Mouse (Mus musculus): Measurements from ENCODE around the gene Osbpl6. TPM values are rescaled to one million over a fixed set of nuclear protein-coding genes. Genes with fewer than 3 reads are reported as not detected.

Osbpl6 gene
- polyA plus RNA-seq, 1 experiment, result 7.1 TPM

DNA sequence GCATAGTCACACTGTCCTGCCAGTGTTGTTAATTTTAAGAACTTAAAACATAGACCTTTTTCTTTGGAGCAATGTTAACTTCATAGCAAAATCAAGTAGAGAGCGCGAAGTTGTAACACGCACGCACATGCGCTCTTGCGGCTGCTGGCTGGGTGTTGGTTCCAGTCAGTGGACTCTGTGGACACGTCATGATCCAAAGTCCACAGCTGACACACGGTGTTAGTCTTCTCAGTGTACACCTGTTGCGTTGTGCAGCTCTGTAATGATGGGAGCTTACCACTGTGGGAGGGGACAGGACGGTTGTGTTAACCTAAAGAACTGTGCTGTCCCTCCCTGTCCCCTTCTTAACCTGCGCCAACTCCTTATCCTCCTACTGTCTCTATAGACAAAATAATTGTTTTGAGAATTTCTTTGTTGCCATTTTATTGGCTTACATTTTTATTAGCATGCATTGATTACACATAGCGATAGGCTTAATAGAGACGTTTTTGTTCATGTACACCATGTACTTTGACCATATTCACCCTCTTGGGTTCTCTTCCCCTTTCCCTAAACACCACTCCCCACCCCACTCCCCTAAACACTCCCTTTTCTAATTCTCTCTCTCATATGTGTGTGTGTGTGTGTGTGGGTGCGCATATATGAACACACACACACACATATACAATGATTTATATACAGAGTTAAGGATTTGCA is 11.3 kb downstream of the Osbpl6 start:
- TF ChIP-seq CTCF (IDR thresholded peaks at IDR 0.05; ENCODE audit: borderline replicate concordance, control insufficient read depth, extremely low read depth, insufficient read depth, low read length, poor library complexity), result no peak
- no peak for TF ChIP-seq POLR2A (IDR thresholded peaks at IDR 0.05; ENCODE audit: control insufficient read depth, extremely low read depth, insufficient read depth, low read length, poor library complexity)
- 96% methylated on average over 14 of the region's 14 CpGs for WGBS
- Histone ChIP-seq H3K27me3 (ENCODE audit: control insufficient read depth, insufficient read depth, low read length) (no peaks in the 10 kb centered on the region), H3K27ac (ENCODE audit: control insufficient read depth, insufficient read depth, low read length) (no peak overlapping the region), H3K36me3 (ENCODE audit: control insufficient read depth, insufficient read depth, low read length) (no peaks in the 10 kb centered on the region), H3K4me3 (ENCODE audit: control insufficient read depth, insufficient read depth, low read length) (no peak overlapping the region), H3K4me1 (replicated peaks; ENCODE audit: control insufficient read depth, insufficient read depth, low read length) (no peaks in the 10 kb centered on the region)
- DNase-seq, result no peak

- H3K4me1 ChIP-seq (replicated peaks; ENCODE audit: control insufficient read depth, insufficient read depth, low read length), result no peaks in the 10 kb centered on the region
- WGBS, result 94% methylated on average over 3 of the region's 3 CpGs
Measured at GRCm38 (mm10) chr2:76418142-76418518, 11.8 kb downstream of the Osbpl6 start.

DNA sequence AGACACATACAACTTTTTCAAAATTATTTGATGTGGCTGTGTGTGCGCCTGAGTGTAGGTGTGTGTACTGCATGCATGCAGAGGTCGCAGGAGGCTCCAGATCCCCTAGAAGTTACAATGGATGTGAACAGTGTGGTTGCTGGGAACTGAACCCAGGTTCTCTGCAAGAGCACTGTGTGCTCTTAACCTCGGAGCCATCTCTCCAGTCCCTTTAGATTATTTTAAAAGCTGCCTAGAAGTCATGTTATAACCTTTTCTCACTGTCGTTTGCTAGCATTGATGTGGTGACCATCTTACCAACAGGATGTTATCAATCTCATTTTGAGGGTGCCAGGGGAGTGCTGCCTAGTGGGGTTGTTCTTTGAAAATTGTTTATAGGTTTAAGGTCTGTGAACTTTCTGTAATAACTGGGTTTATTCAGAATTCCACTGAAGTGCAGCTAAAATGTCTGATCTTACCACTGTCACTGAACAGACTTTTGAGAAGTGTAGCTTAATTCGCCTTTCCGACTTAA is 15.2 kb downstream of the Osbpl6 start:
- H3K4me3 ChIP-seq (ENCODE audit: control insufficient read depth, insufficient read depth, low read length), result no peak overlapping the region
- DNase-seq, result no peak
- 52% methylated on average over 6 of the region's 6 CpGs for WGBS
- no peak overlapping the region for H3K27ac ChIP-seq (ENCODE audit: control insufficient read depth, insufficient read depth, low read length)
- H3K36me3 ChIP-seq (ENCODE audit: control insufficient read depth, insufficient read depth, low read length), result no peaks in the 10 kb centered on the region
- TF ChIP-seq CTCF (IDR thresholded peaks at IDR 0.05; ENCODE audit: borderline replicate concordance, control insufficient read depth, extremely low read depth, insufficient read depth, low read length, poor library complexity) (no peak), POLR2A (IDR thresholded peaks at IDR 0.05; ENCODE audit: control insufficient read depth, extremely low read depth, insufficient read depth, low read length, poor library complexity) (no peak)
- H3K27me3 ChIP-seq (ENCODE audit: control insufficient read depth, insufficient read depth, low read length), result no peaks in the 10 kb centered on the region
- no peaks in the 10 kb centered on the region for H3K4me1 ChIP-seq (replicated peaks; ENCODE audit: control insufficient read depth, insufficient read depth, low read length)

More at GRCm38 (mm10) chr2:76418142-76418518, 11.8 kb downstream of the Osbpl6 start:
- Histone ChIP-seq H3K27ac (ENCODE audit: control insufficient read depth, insufficient read depth, low read length) (no peak overlapping the region), H3K4me3 (ENCODE audit: control insufficient read depth, insufficient read depth, low read length) (no peak overlapping the region), H3K27me3 (ENCODE audit: control insufficient read depth, insufficient read depth, low read length) (no peaks in the 10 kb centered on the region), H3K36me3 (ENCODE audit: control insufficient read depth, insufficient read depth, low read length) (no peaks in the 10 kb centered on the region)
- TF ChIP-seq POLR2A (IDR thresholded peaks at IDR 0.05; ENCODE audit: control insufficient read depth, extremely low read depth, insufficient read depth, low read length, poor library complexity) (no peak), CTCF (IDR thresholded peaks at IDR 0.05; ENCODE audit: borderline replicate concordance, control insufficient read depth, extremely low read depth, insufficient read depth, low read length, poor library complexity) (no peak)
- DNase-seq, result no peak

DNA sequence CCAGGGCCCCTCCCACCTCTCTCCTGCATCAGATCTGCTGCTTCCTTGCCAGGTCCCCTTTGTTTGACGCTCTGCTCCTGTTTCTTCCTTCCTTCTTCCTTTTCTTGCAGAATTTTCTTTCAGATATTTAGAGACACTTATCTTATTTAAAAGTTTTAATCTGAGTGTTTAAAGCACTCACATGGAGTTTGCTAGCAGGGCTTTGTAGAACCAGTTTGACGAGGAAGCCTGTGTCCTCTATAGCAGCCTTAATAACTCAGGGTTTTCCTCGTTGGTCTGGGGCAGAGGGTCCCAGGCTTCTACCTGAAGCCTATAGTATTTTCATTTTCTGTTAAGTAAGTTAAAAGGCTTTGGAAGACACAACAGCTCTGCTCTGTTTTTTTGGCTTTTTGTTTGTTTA is 20.5 kb downstream of the Osbpl6 start:
- WGBS, result 71% methylated on average over 3 of the region's 3 CpGs
- H3K27me3 ChIP-seq (ENCODE audit: control insufficient read depth, insufficient read depth, low read length), result no peaks in the 10 kb centered on the region
- no peak overlapping the region for H3K4me3 ChIP-seq (ENCODE audit: control insufficient read depth, insufficient read depth, low read length)
- no peaks in the 10 kb centered on the region for H3K36me3 ChIP-seq (ENCODE audit: control insufficient read depth, insufficient read depth, low read length)
- no peak for DNase-seq
- no peak overlapping the region for H3K27ac ChIP-seq (ENCODE audit: control insufficient read depth, insufficient read depth, low read length)
- no peaks in the 10 kb centered on the region for H3K4me1 ChIP-seq (replicated peaks; ENCODE audit: control insufficient read depth, insufficient read depth, low read length)
- no peak for TF ChIP-seq POLR2A (IDR thresholded peaks at IDR 0.05; ENCODE audit: control insufficient read depth, extremely low read depth, insufficient read depth, low read length, poor library complexity)
- no peak for TF ChIP-seq CTCF (IDR thresholded peaks at IDR 0.05; ENCODE audit: borderline replicate concordance, control insufficient read depth, extremely low read depth, insufficient read depth, low read length, poor library complexity)

- no peak overlapping the region for H3K27ac ChIP-seq (ENCODE audit: control insufficient read depth, insufficient read depth, low read length)
- DNase-seq, result no peak
- no peaks in the 10 kb centered on the region for H3K36me3 ChIP-seq (ENCODE audit: control insufficient read depth, insufficient read depth, low read length)
- no peaks in the 10 kb centered on the region for H3K4me1 ChIP-seq (replicated peaks; ENCODE audit: control insufficient read depth, insufficient read depth, low read length)
- TF ChIP-seq CTCF (IDR thresholded peaks at IDR 0.05; ENCODE audit: borderline replicate concordance, control insufficient read depth, extremely low read depth, insufficient read depth, low read length, poor library complexity), result no peak
- 57% methylated on average over 3 of the region's 3 CpGs for WGBS
- no peak overlapping the region for H3K4me3 ChIP-seq (ENCODE audit: control insufficient read depth, insufficient read depth, low read length)
- no peaks in the 10 kb centered on the region for H3K27me3 ChIP-seq (ENCODE audit: control insufficient read depth, insufficient read depth, low read length)
Measured at GRCm38 (mm10) chr2:76429318-76429717, 23.0 kb downstream of the Osbpl6 start.

- Histone ChIP-seq H3K4me1 (replicated peaks; ENCODE audit: control insufficient read depth, insufficient read depth, low read length) (no peaks in the 10 kb centered on the region), H3K4me3 (ENCODE audit: control insufficient read depth, insufficient read depth, low read length) (no peak overlapping the region), H3K36me3 (ENCODE audit: control insufficient read depth, insufficient read depth, low read length) (no peaks in the 10 kb centered on the region), H3K27me3 (ENCODE audit: control insufficient read depth, insufficient read depth, low read length) (no peaks in the 10 kb centered on the region), H3K27ac (ENCODE audit: control insufficient read depth, insufficient read depth, low read length) (no peak overlapping the region)
- WGBS, result 87% methylated on average over 5 of the region's 5 CpGs
- DNase-seq, result no peak
- no peak for TF ChIP-seq POLR2A (IDR thresholded peaks at IDR 0.05; ENCODE audit: control insufficient read depth, extremely low read depth, insufficient read depth, low read length, poor library complexity)
- no peak for TF ChIP-seq CTCF (IDR thresholded peaks at IDR 0.05; ENCODE audit: borderline replicate concordance, control insufficient read depth, extremely low read depth, insufficient read depth, low read length, poor library complexity)
Measured at GRCm38 (mm10) chr2:76429855-76430254, 23.5 kb downstream of the Osbpl6 start.

- no peak for DNase-seq
- WGBS, result 92% methylated on average over 3 of the region's 3 CpGs
- H3K4me1 ChIP-seq (replicated peaks; ENCODE audit: control insufficient read depth, insufficient read depth, low read length), result no peaks in the 10 kb centered on the region
- no peaks in the 10 kb centered on the region for H3K27me3 ChIP-seq (ENCODE audit: control insufficient read depth, insufficient read depth, low read length)
- no peak overlapping the region for H3K4me3 ChIP-seq (ENCODE audit: control insufficient read depth, insufficient read depth, low read length)
- no peaks in the 10 kb centered on the region for H3K36me3 ChIP-seq (ENCODE audit: control insufficient read depth, insufficient read depth, low read length)
- no peak overlapping the region for H3K27ac ChIP-seq (ENCODE audit: control insufficient read depth, insufficient read depth, low read length)
- TF ChIP-seq CTCF (IDR thresholded peaks at IDR 0.05; ENCODE audit: borderline replicate concordance, control insufficient read depth, extremely low read depth, insufficient read depth, low read length, poor library complexity), result no peak
- no peak for TF ChIP-seq POLR2A (IDR thresholded peaks at IDR 0.05; ENCODE audit: control insufficient read depth, extremely low read depth, insufficient read depth, low read length, poor library complexity)
Measured at GRCm38 (mm10) chr2:76430539-76430938, 24.2 kb downstream of the Osbpl6 start.

All from thymus, adult 2 months (tissue).